Mouse (Mus musculus) midbrain, embryonic 11.5 days (tissue): Measurements from ENCODE around the gene Gm10100. TPM values are rescaled to one million over a fixed set of nuclear protein-coding genes. Genes with fewer than 3 reads are reported as not detected.
"Not testable (repeated sequence)": the region's sequence is repeated elsewhere in the genome, so short reads cannot be mapped to it uniquely, and the experiment has no call there.

Experiments
- ATAC-seq: fragments of 200-750 bp; cut with Nextera tagmentation; 2 replicates; pipeline ENCODE4 v1.8.0; 2017; ENCODE audit warnings: moderate TSS enrichment, moderate library complexity; ENCODE audit not compliant: low FRiP score
- DNase-seq: peaks from one replicate; pipeline ENCODE4 v3.0.0; 2015; ENCODE audit warnings: low spot score; ENCODE audit errors: missing footprints
- H3K27ac ChIP-seq: fragments of 300-500 bp; sonication (generic); 2 replicates; pipeline ENCODE4 v1.5.1; 2014; ENCODE audit warnings: low read depth, low read length
- H3K27me3 ChIP-seq: fragments of 300-500 bp; sonication (generic); 2 replicates; pipeline ENCODE4 v1.6.1; 2014; ENCODE audit warnings: mild to moderate bottlenecking, low read length, moderate library complexity, mixed read lengths; ENCODE audit not compliant: control insufficient read depth, insufficient read depth
- H3K36me3 ChIP-seq: fragments of 300-500 bp; sonication (generic); 2 replicates; pipeline ENCODE4 v1.6.1; 2014; ENCODE audit warnings: mild to moderate bottlenecking, low read length, moderate library complexity, mixed read lengths; ENCODE audit not compliant: control insufficient read depth, insufficient read depth
- H3K4me1 ChIP-seq: fragments of 300-500 bp; sonication (generic); 2 replicates; pipeline ENCODE4 v1.6.1; 2014; ENCODE audit warnings: low read length; ENCODE audit not compliant: control insufficient read depth, insufficient read depth
- H3K4me2 ChIP-seq: fragments of 300-500 bp; sonication (generic); 2 replicates; pipeline ENCODE4 v1.6.1; 2014; ENCODE audit warnings: mild to moderate bottlenecking, moderate library complexity
- H3K4me3 ChIP-seq: fragments of 300-500 bp; sonication (generic); 2 replicates; pipeline ENCODE4 v1.5.1; 2014; ENCODE audit warnings: low read depth, low read length
- H3K9ac ChIP-seq: fragments of 300-500 bp; sonication (generic); 2 replicates; pipeline ENCODE4 v1.6.1; 2014; ENCODE audit warnings: low read length
- H3K9me3 ChIP-seq: fragments of 300-500 bp; sonication (generic); 2 replicates; pipeline ENCODE4 v1.6.1; 2016; ENCODE audit warnings: low read length; ENCODE audit not compliant: control insufficient read depth
- WGBS: fragments of 180-500 bp; shearing (Covaris S2); extraction: QIAGEN DNeasy Blood & Tissue Kit; methylation state at CpG from one replicate; pipeline ENCODE4 v1.1.7; 2014; 5-methylcytosine and 5-hydroxymethylcytosine counted together
- polyA plus RNA-seq: library from polyadenylated mRNA; unstranded; fragments of >200 nt; fragmentation: Nextera tagmentation; extraction: Ambion mirVana; gene quantifications from 2 replicates; pipeline ENCODE4 v1.2.1, GENCODE M21; 2014

Gm10100 gene
- polyA plus RNA-seq: not detected in 2 replicates

- Histone ChIP-seq H3K27me3 (no peaks in the 10 kb centered on the region), H3K9me3 (no peaks in the 10 kb centered on the region), H3K9ac (no peak within 1 kb of the TSS), H3K4me3 (no peak within 1 kb of the TSS), H3K36me3 (no peaks in the 10 kb centered on the region), H3K4me1 (no peaks in the 10 kb centered on the region), H3K27ac (no peak within 1 kb of the TSS), H3K4me2 (no peak within 1 kb of the TSS)
- WGBS: 44% methylated on average over 3 of the region's 3 CpGs
- no peak for DNase-seq
- no peak for ATAC-seq
These were observed at the start of gene Gm10100 for GRCm38 (mm10) chr10:77726186-77726585. Gene Gm10100, plus strand, starts transcription at chr10:77726486.

DNA sequence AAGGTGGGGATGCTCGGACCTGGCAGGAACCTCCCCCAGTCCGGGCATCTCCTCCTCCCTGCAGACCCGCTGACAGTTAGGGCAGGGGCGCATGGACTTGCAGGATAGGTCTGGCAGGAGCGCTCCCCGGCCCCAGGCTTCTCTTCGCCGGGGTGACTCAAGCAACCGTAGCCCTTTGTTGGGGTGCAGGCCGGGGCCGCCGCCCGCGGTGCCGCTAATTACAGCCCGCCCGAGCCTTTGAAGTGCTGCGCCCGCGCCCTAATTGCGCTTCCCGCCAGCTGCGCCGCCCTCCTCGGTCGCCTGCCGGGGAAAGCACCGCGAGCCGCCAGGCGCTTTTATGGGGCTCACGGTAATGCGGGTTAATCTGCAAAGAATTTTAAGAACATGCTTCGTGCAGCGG, 48.7 kb upstream of the Gm10100 start:
- DNase-seq: peak; percentile 86
- peak overlapping the region; percentile 54 for H3K4me2 ChIP-seq
- no peak overlapping the region for H3K9ac ChIP-seq
- peaks cover 6% of the 10 kb centered on the region; the same call in 1 of the 2 replicates for H3K4me1 ChIP-seq
- H3K27me3 ChIP-seq: peaks cover 21% of the 10 kb centered on the region
- WGBS: under 1% methylated on average over 35 of the region's 35 CpGs
- no peaks in the 10 kb centered on the region for H3K9me3 ChIP-seq
- peak overlapping the region; percentile 20 for H3K4me3 ChIP-seq
- H3K27ac ChIP-seq: no peak overlapping the region
- 0 out of 2 replicates have a peak, but pooled peaks have one; percentile 35 for ATAC-seq
- no peaks in the 10 kb centered on the region for H3K36me3 ChIP-seq

- H3K4me2 ChIP-seq: no peak overlapping the region
- H3K4me1 ChIP-seq: 0 out of 2 replicates have a peak, but pooled peaks cover 3% of the 10 kb centered on the region
- no peak overlapping the region for H3K4me3 ChIP-seq
- WGBS: 74% methylated on average over 7 of the region's 7 CpGs
- peaks cover 23% of the 10 kb centered on the region for H3K27me3 ChIP-seq
- no peak for DNase-seq
- no peak for ATAC-seq
- H3K27ac ChIP-seq: no peak overlapping the region
- no peaks in the 10 kb centered on the region for H3K9me3 ChIP-seq
- no peak overlapping the region for H3K9ac ChIP-seq
- H3K36me3 ChIP-seq: no peaks in the 10 kb centered on the region
These were observed 43.3 kb upstream of the Gm10100 start for GRCm38 (mm10) chr10:77682994-77683393.

DNA sequence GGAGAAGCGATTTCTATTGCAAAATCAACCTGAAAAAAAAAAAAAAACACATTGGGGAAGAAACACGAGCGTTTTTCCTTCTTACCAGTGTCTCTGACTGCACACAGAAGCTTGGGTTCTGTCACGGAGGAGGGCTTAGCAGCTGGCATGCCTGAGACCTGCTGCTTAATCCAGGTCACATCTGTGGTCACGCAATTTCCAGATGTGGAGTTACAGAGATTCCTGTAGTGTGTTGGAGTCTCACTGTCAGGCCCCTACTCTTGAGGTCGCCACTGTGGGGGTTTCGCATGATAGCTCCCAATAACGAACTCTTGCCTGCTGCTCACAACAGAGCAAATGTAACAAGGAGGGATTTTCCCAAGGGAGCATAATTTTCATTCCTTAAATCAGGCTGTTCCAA, 42.1 kb upstream of the Gm10100 start:
- Histone ChIP-seq H3K4me2 (no peak overlapping the region), H3K36me3 (no peaks in the 10 kb centered on the region), H3K4me1 (0 out of 2 replicates have a peak, but pooled peaks cover 2% of the 10 kb centered on the region), H3K4me3 (no peak overlapping the region), H3K9me3 (no peaks in the 10 kb centered on the region), H3K9ac (no peak overlapping the region), H3K27ac (no peak overlapping the region), H3K27me3 (peaks cover 17% of the 10 kb centered on the region)
- no peak for DNase-seq
- 36% methylated on average over 8 of the region's 8 CpGs for WGBS
- no peak for ATAC-seq

DNA sequence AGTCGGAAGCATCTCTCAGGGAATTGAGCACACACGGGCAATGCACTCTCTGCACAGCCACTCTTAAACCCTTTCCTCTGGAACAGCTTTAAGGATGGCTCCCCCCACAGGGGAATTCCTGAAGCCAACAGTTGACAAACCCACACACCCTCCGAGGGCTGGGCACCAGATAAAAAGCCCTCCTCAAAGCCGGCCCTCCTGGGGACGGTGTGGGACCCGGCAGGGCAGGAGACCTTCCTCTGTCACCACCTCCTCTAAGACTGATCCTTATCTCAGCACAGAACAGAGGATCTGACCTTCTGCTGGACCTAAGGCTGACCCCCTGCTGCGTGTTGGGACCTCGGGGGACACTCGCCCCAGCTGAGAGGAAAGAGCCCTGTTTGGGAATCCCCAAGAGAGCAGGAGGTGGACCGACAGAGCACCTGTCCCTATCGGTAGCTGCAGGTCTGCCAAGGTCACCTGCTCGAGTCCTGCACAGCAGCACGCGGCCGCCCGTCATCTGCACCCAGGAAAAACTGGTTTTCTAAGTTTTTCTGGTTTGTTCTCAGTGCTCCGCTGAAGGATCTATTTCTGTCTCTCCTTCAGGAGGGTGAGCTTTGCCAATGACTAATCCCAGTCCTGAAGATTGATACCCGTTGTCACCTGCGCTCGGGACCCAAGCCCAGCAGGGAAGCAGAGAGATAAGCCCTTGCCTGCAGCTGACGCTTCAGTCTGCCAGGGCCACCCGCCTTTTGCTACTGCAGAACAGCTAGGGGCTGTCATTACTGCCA, 40.2 kb upstream of the Gm10100 start, which contains the start of gene Tspear:
Tspear (plus strand) TSS at position 675 of the 770 bp plus-strand sequence.
- Histone ChIP-seq H3K9ac (no peak within 1 kb of the TSS), H3K4me2 (no peak within 1 kb of the TSS), H3K27ac (no peak within 1 kb of the TSS), H3K4me1 (0 out of 2 replicates have a peak, but pooled peaks cover 2% of the 10 kb centered on the region), H3K27me3 (peaks cover 17% of the 10 kb centered on the region), H3K9me3 (no peaks in the 10 kb centered on the region), H3K36me3 (no peaks in the 10 kb centered on the region), H3K4me3 (no peak within 1 kb of the TSS)
- DNase-seq (no peak), ATAC-seq (no peak)
- WGBS: 6% methylated on average over 22 of the region's 22 CpGs

- H3K4me1 ChIP-seq: 0 out of 2 replicates have a peak, but pooled peaks cover 2% of the 10 kb centered on the region
- H3K27me3 ChIP-seq: peaks cover 17% of the 10 kb centered on the region
- 35% methylated on average over 10 of the region's 10 CpGs for WGBS
These were observed 39.3 kb upstream of the Gm10100 start for GRCm38 (mm10) chr10:77687021-77687420.

GRCm38 (mm10) chr10:77690356-77690807, 35.9 kb upstream of the Gm10100 start, which contains the start of gene Gm19402:
Gene Gm19402, minus strand, starts transcription at chr10:77690757.
- H3K4me3 ChIP-seq, ATAC-seq, H3K9ac ChIP-seq, H3K9me3 ChIP-seq, H3K36me3 ChIP-seq, H3K27ac ChIP-seq, H3K4me2 ChIP-seq, H3K4me1 ChIP-seq, DNase-seq: not testable (repeated sequence)
- 75% methylated on average over 3 of the region's 3 CpGs for whole genome bisulfite sequencing
- peaks cover 15% of the 10 kb centered on the region for H3K27me3 ChIP-seq

More at GRCm38 (mm10) chr10:77687021-77687420, 39.3 kb upstream of the Gm10100 start:
- DNase-seq (no peak), ATAC-seq (no peak)
- Histone ChIP-seq H3K36me3 (no peaks in the 10 kb centered on the region), H3K4me2 (no peak overlapping the region), H3K9me3 (no peaks in the 10 kb centered on the region), H3K9ac (no peak overlapping the region), H3K4me3 (no peak overlapping the region), H3K27ac (no peak overlapping the region)

DNA sequence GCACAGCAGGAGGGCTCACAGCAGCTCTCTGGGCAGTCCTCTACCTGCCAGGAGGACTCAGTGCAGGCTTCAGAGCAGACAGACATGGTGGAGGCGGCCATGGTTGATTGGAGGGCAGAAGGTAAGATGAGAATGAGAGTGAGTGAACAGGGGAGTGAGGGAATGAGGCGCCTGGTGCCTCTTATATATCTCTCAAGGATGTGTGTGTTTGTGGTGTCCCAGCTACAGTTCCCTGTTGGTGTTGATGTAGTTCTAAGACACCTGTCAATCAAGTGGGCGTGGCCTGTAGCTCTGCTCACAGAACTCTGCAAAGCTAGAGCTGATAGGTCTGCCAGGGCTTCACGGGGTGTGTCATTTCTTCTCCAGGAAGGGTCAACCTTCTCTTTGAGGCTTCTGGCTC, 29.2 kb upstream of the Gm10100 start, which contains the start of gene Gm9508:
Gm9508 (minus strand) TSS at position 101 of the 400 bp plus-strand sequence.
- Histone ChIP-seq H3K27ac (no peak within 1 kb of the TSS), H3K4me2 (no peak within 1 kb of the TSS), H3K4me3 (no peak within 1 kb of the TSS), H3K27me3 (no peaks in the 10 kb centered on the region), H3K4me1 (no peaks in the 10 kb centered on the region), H3K9me3 (no peaks in the 10 kb centered on the region), H3K9ac (no peak within 1 kb of the TSS), H3K36me3 (no peaks in the 10 kb centered on the region)
- no peak for ATAC-seq
- no peak for DNase-seq
- 41% methylated on average over 4 of the region's 4 CpGs for WGBS

GRCm38 (mm10) chr10:77706326-77706725, 20.0 kb upstream of the Gm10100 start, which contains the start of gene Gm10272:
Gene Gm10272, plus strand, starts transcription at chr10:77706626.
- H3K27ac ChIP-seq: no peak within 1 kb of the TSS

More at GRCm38 (mm10) chr10:77706326-77706725, 20.0 kb upstream of the Gm10100 start, which contains the start of gene Gm10272:
- H3K4me2 ChIP-seq: no peak within 1 kb of the TSS
- no peak within 1 kb of the TSS for H3K4me3 ChIP-seq
- WGBS: 83% methylated on average over 1 of the region's 1 CpGs
- no peak for ATAC-seq
- H3K9ac ChIP-seq: no peak within 1 kb of the TSS
- H3K36me3 ChIP-seq: no peaks in the 10 kb centered on the region
- peaks cover 2% of the 10 kb centered on the region; the same call in 1 of the 2 replicates for H3K9me3 ChIP-seq
- no peaks in the 10 kb centered on the region for H3K27me3 ChIP-seq
- no peak for DNase-seq
- no peaks in the 10 kb centered on the region for H3K4me1 ChIP-seq
